Mouse (Mus musculus) myocyte (in vitro differentiated cells): ENCODE measurements around the gene Itga3.

Experiments
- E2F4 ChIP-seq: IDR thresholded peaks from one replicate; pipeline ENCODE4 v1.6.1; 2011; ENCODE audit warnings: mild to moderate bottlenecking, control low read depth, moderate library complexity; ENCODE audit not compliant: insufficient read depth
- MYOG ChIP-seq, 3 experiments: IDR thresholded peaks; one replicate each; pipeline ENCODE4 v1.6.1; 2011; ENCODE audit warnings: control low read depth in 2 of 3, low read depth in 2 of 3, mild to moderate bottlenecking in 2 of 3; ENCODE audit not compliant: insufficient read length in 2 of 3, control insufficient read depth in 1 of 3, insufficient read depth in 1 of 3
- POLR2A ChIP-seq: IDR thresholded peaks from one replicate; pipeline ENCODE4 v1.6.1; 2011; ENCODE audit warnings: low read depth, mild to moderate bottlenecking, control low read depth, moderate library complexity; ENCODE audit not compliant: insufficient read length
- POLR2AphosphoS2 ChIP-seq: IDR thresholded peaks from one replicate; pipeline ENCODE4 v1.6.1; 2011; ENCODE audit warnings: low read depth, control low read depth; ENCODE audit not compliant: insufficient read length
- USF1 ChIP-seq: IDR thresholded peaks from one replicate; pipeline ENCODE4 v1.6.1; 2011; ENCODE audit warnings: low read depth, mild to moderate bottlenecking, control low read depth, moderate library complexity

DNA sequence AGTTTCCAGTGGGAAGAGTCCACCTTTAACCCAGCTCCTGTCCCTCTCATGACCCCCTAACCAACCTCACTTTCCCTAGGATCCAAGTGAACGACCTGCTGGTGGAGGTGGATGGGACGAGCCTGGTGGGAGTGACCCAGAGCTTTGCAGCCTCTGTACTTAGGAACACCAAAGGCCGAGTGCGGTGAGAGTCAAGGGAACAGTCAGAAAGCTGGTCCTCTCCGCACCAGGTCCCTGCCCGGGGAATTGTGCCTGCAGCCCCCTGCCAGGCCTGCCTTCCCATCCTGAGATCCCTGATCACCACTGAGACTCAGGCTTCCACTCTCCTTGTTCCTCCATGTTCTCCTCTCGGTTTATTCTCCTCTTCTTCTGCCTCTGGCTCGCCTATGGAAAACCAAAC lies 76.5 kb downstream of the Itga3 start:
- TF ChIP-seq USF1: no peak
- no peak for TF ChIP-seq POLR2A
- no peak for TF ChIP-seq MYOG (IDR thresholded peaks at IDR 0.05; ENCODE audit: control insufficient read depth in 1 of 3, insufficient read depth in 1 of 3, insufficient read length in 2 of 3, low read depth in 2 of 3)
- TF ChIP-seq E2F4: no peak
- TF ChIP-seq POLR2AphosphoS2: no peak
